Mouse (Mus musculus) liver, adult (tissue): ENCODE measurements around the gene Ngb.

Source experiments
- GATA4 ChIP-seq: IDR thresholded peaks from 2 replicates; pipeline ENCODE4 v1.6.1; 2014; ENCODE audit warnings: mild to moderate bottlenecking, low read length; ENCODE audit not compliant: insufficient replicate concordance

Gene Ngb

DNA sequence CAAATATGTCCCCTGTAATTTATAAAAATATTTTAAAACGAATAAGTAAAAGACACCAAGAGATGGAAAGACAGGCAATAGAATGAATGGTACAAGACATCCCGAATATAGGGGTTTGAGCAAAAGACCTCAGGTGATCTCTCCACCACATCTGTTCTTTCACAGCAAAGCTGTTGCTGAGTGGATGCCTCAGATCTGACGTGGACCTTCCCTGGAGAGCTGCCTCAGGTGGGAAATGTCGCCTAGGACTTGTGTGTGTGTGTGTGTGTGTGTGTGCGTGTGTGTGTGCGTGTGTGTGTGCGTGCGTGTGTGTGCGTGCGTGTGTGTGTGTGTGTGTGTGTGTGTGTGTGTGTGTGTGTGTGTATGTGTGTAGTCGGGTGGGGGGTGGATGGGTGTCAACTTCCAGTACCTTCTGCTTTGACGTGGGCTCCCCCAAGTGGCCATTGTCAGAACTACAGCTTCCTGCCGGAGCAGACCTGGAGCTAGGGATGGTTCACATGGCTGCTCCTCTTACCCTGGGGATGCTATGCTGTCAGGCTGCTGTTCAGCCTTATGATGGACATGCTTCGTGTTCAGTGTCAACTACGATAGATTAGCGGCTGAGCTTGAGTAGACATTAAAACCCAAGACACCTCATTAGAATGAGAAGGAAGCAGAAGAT is 49.5 kb downstream of the Ngb start:
- no peak for TF ChIP-seq GATA4

DNA sequence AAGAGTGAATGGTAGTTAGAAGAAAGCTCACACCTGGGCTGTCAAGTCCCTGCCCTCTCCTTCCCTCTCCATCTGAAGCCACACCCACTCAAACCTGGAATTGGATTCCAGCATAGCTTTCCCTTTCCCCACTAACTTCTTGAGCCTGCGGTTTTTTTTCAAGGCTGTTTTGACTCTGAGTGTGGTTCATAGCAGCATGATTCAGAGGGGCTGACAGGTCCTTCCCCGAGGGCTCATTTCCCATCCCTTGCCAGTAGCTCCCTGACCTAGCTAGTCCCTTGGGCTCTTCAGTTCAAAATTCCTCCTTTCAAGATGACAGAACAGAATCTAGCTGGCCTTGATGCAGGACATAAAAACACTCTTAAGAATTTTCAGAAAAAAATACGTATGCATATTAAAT is 54.8 kb downstream of the Ngb start:
- no peak for TF ChIP-seq GATA4
